Mouse (Mus musculus) midbrain, embryonic 11.5 days (tissue): ENCODE results near the gene Galnt17. TPM values are rescaled to one million over a fixed set of nuclear protein-coding genes. Genes with fewer than 3 reads are reported as not detected.
A peak's percentile ranks its signal among the peaks of the same experiment; 100 is the strongest.

Experiments used
- ATAC-seq: fragments of 200-750 bp; cut with Nextera tagmentation; 2 replicates; pipeline ENCODE4 v1.8.0; 2017; ENCODE audit warnings: moderate TSS enrichment, moderate library complexity; ENCODE audit not compliant: low FRiP score
- DNase-seq: peaks from one replicate; pipeline ENCODE4 v3.0.0; 2015; ENCODE audit warnings: low spot score; ENCODE audit errors: missing footprints
- H3K27ac ChIP-seq: fragments of 300-500 bp; sonication (generic); 2 replicates; pipeline ENCODE4 v1.5.1; 2014; ENCODE audit warnings: low read depth, low read length
- H3K27me3 ChIP-seq: fragments of 300-500 bp; sonication (generic); 2 replicates; pipeline ENCODE4 v1.6.1; 2014; ENCODE audit warnings: mild to moderate bottlenecking, low read length, moderate library complexity, mixed read lengths; ENCODE audit not compliant: control insufficient read depth, insufficient read depth
- H3K36me3 ChIP-seq: fragments of 300-500 bp; sonication (generic); 2 replicates; pipeline ENCODE4 v1.6.1; 2014; ENCODE audit warnings: mild to moderate bottlenecking, low read length, moderate library complexity, mixed read lengths; ENCODE audit not compliant: control insufficient read depth, insufficient read depth
- H3K4me1 ChIP-seq: fragments of 300-500 bp; sonication (generic); 2 replicates; pipeline ENCODE4 v1.6.1; 2014; ENCODE audit warnings: low read length; ENCODE audit not compliant: control insufficient read depth, insufficient read depth
- H3K4me2 ChIP-seq: fragments of 300-500 bp; sonication (generic); 2 replicates; pipeline ENCODE4 v1.6.1; 2014; ENCODE audit warnings: mild to moderate bottlenecking, moderate library complexity
- H3K4me3 ChIP-seq: fragments of 300-500 bp; sonication (generic); 2 replicates; pipeline ENCODE4 v1.5.1; 2014; ENCODE audit warnings: low read depth, low read length
- H3K9ac ChIP-seq: fragments of 300-500 bp; sonication (generic); 2 replicates; pipeline ENCODE4 v1.6.1; 2014; ENCODE audit warnings: low read length
- H3K9me3 ChIP-seq: fragments of 300-500 bp; sonication (generic); 2 replicates; pipeline ENCODE4 v1.6.1; 2016; ENCODE audit warnings: low read length; ENCODE audit not compliant: control insufficient read depth
- WGBS: fragments of 180-500 bp; shearing (Covaris S2); extraction: QIAGEN DNeasy Blood & Tissue Kit; methylation state at CpG from one replicate; pipeline ENCODE4 v1.1.7; 2014; 5-methylcytosine and 5-hydroxymethylcytosine counted together
- polyA plus RNA-seq: library from polyadenylated mRNA; unstranded; fragments of >200 nt; fragmentation: Nextera tagmentation; extraction: Ambion mirVana; gene quantifications from 2 replicates; pipeline ENCODE4 v1.2.1, GENCODE M21; 2014

The Galnt17 gene
- polyA plus RNA-seq, 1 experiment from 2014 or later, result 0.79 TPM

GRCm38 (mm10) chr5:131013816-131014215 is 294.5 kb downstream of the Galnt17 start:
- Histone ChIP-seq H3K4me3 (no peak overlapping the region), H3K27ac (no peak overlapping the region), H3K4me2 (no peak overlapping the region), H3K9me3 (no peaks in the 10 kb centered on the region), H3K27me3 (no peaks in the 10 kb centered on the region), H3K4me1 (no peaks in the 10 kb centered on the region), H3K9ac (no peak overlapping the region), H3K36me3 (no peaks in the 10 kb centered on the region)
- peak; percentile 59 for DNase-seq
- no peak for ATAC-seq
- WGBS, result 89% methylated on average over 7 of the region's 7 CpGs

- DNase-seq, result peak; percentile 79
- Histone ChIP-seq H3K27ac (no peak overlapping the region), H3K9me3 (no peaks in the 10 kb centered on the region), H3K4me1 (no peaks in the 10 kb centered on the region), H3K27me3 (no peaks in the 10 kb centered on the region), H3K36me3 (no peaks in the 10 kb centered on the region), H3K4me2 (no peak overlapping the region), H3K9ac (no peak overlapping the region), H3K4me3 (no peak overlapping the region)
- ATAC-seq, result no peak
- WGBS, result 79% methylated on average over 3 of the region's 3 CpGs
Observed at GRCm38 (mm10) chr5:131013101-131013500, 295.2 kb downstream of the Galnt17 start.

DNA sequence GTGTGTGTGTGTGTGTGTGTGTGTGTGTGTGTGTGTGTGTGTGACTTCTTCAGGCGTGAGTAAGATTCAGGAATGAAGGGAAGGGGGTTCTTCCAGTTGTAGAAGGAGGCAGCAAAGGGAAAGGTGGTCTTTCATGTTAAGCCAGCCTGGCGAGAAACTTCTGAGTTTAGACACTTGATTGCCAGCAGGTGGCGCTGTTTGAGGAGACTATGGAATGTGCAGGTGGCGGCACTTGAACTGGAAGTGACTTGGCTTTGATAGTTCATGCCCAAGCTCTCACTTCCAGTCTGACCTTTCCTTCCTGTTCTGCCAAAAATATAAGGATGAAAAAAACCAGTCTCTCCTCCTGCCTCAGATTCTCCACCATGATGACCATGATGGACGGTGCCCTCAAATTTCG is 298.8 kb downstream of the Galnt17 start:
- DNase-seq (no peak), ATAC-seq (no peak)
- Histone ChIP-seq H3K27me3 (no peaks in the 10 kb centered on the region), H3K9ac (no peak overlapping the region), H3K4me1 (no peaks in the 10 kb centered on the region), H3K4me2 (no peak overlapping the region), H3K36me3 (no peaks in the 10 kb centered on the region), H3K9me3 (no peaks in the 10 kb centered on the region), H3K27ac (no peak overlapping the region), H3K4me3 (no peak overlapping the region)
- WGBS, result 58% methylated on average over 6 of the region's 6 CpGs

GRCm38 (mm10) chr5:131008507-131008906 is 299.8 kb downstream of the Galnt17 start:
- no peak overlapping the region for H3K4me2 ChIP-seq
- no peaks in the 10 kb centered on the region for H3K27me3 ChIP-seq
- no peaks in the 10 kb centered on the region for H3K36me3 ChIP-seq
- no peaks in the 10 kb centered on the region for H3K4me1 ChIP-seq
- H3K9ac ChIP-seq, result no peak overlapping the region
- H3K27ac ChIP-seq, result no peak overlapping the region
- ATAC-seq (no peak), DNase-seq (no peak)
- 92% methylated on average over 5 of the region's 5 CpGs for WGBS
- H3K4me3 ChIP-seq, result no peak overlapping the region
- H3K9me3 ChIP-seq, result no peaks in the 10 kb centered on the region

GRCm38 (mm10) chr5:131007871-131008505 is 300.3 kb downstream of the Galnt17 start:
- DNase-seq (peak; percentile 88), ATAC-seq (no peak)
- 71% methylated on average over 3 of the region's 3 CpGs for WGBS

DNA sequence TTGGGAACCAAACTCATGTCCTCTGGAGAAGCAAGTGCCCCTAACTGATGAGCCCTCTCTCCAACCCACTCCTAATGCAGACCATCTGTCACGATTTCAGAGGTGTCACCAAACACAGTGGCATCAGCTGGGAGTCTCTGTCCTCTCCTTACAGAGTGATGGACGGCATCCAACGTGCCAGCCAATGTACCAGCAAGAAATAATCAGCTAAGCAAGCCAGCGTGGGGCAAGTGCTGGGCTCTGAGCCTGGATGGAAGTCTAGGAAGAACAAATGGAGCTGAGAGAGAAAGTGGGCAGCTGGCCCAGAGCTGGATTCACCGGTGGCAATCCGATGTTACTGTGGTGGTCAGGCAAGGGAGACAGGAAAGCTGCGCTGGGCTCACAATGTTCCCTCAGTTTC is 301.1 kb downstream of the Galnt17 start:
- H3K27ac ChIP-seq, result no peak overlapping the region
- no peaks in the 10 kb centered on the region for H3K27me3 ChIP-seq
- no peak for DNase-seq
- H3K4me2 ChIP-seq, result no peak overlapping the region
- no peaks in the 10 kb centered on the region for H3K36me3 ChIP-seq
- H3K4me1 ChIP-seq, result no peaks in the 10 kb centered on the region
- WGBS, result 88% methylated on average over 7 of the region's 7 CpGs
- H3K4me3 ChIP-seq, result no peak overlapping the region
- no peak for ATAC-seq
- H3K9me3 ChIP-seq, result no peaks in the 10 kb centered on the region
- H3K9ac ChIP-seq, result no peak overlapping the region

More at GRCm38 (mm10) chr5:131007871-131008505, 300.3 kb downstream of the Galnt17 start:
- H3K4me2 ChIP-seq, result no peak overlapping the region
- H3K27me3 ChIP-seq, result no peaks in the 10 kb centered on the region
- no peak overlapping the region for H3K4me3 ChIP-seq
- no peaks in the 10 kb centered on the region for H3K36me3 ChIP-seq
- no peak overlapping the region for H3K9ac ChIP-seq
- H3K4me1 ChIP-seq, result no peaks in the 10 kb centered on the region
- H3K9me3 ChIP-seq, result no peaks in the 10 kb centered on the region
- H3K27ac ChIP-seq, result no peak overlapping the region

DNA sequence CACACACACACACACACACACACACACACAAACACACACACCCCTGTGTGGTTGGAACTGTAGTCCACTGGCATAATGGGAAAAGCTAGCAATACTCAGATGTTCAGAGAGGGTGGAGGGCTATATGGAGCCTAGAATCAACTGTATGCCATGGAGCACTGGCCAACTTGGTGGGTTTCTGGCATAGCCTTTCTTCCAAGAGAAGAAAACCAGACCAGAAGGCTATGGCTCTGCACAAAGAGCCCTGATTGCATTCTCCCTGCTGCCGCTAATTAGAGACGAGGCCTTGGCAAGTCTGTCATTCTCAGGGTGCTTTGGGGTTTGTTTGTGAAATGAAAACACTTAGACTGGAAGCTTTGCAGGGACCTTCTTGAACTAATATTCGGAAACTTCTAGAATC is 301.8 kb downstream of the Galnt17 start:
- DNase-seq, result no peak
- WGBS, result 85% methylated on average over 3 of the region's 3 CpGs

DNA sequence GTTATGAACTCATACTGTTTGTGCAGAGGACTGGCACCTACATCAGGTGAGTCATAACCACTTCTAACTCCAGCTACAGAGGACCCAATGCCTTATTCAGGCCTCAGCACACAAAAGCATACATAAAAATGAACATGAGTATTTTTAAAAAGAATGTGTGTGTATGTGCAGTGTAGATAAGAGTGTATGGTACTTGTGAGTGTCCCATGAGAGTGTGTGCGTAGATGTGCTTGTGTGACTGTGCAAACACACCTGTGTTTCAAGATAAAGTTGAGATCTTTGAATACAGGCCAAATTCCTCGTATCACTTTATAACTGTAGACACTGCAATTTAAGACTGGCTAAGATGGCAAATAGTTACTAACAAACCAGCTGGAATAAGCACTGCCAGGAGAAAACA is 307.7 kb downstream of the Galnt17 start:
- 90% methylated on average over 2 of the region's 2 CpGs for WGBS
- H3K27ac ChIP-seq, result no peak overlapping the region
- no peak for ATAC-seq
- no peaks in the 10 kb centered on the region for H3K4me1 ChIP-seq
- H3K27me3 ChIP-seq, result no peaks in the 10 kb centered on the region
- no peak overlapping the region for H3K4me2 ChIP-seq
- no peaks in the 10 kb centered on the region for H3K36me3 ChIP-seq
- no peak overlapping the region for H3K4me3 ChIP-seq
- no peak overlapping the region for H3K9ac ChIP-seq
- no peak for DNase-seq
- H3K9me3 ChIP-seq, result no peaks in the 10 kb centered on the region

More for the DNA sequence above, 301.8 kb downstream of the Galnt17 start:
- no peaks in the 10 kb centered on the region for H3K36me3 ChIP-seq
- no peak for ATAC-seq
- no peak overlapping the region for H3K4me2 ChIP-seq
- H3K4me1 ChIP-seq, result no peaks in the 10 kb centered on the region
- H3K9me3 ChIP-seq, result no peaks in the 10 kb centered on the region
- no peak overlapping the region for H3K4me3 ChIP-seq
- H3K27me3 ChIP-seq, result no peaks in the 10 kb centered on the region
- no peak overlapping the region for H3K27ac ChIP-seq
- H3K9ac ChIP-seq, result no peak overlapping the region

DNA sequence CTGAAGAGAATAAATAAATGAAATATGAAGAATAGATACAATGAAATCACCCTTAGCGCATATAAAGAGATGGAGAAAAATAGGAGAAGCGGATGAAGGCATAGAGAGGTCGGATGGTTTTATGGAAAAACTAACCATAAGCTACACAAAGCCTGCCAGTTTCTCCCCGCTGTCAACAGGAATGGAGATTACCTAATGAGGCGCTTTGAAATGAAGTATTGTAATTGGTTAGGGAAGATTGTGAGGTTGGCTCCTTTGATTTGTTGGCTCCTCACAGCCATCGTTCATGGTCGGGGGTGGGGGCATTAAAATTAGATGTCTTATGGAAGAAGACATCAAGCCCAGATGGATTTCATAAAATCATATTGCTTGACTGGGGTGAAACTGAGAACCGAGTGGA is 329.0 kb downstream of the Galnt17 start:
- no peak overlapping the region for H3K4me3 ChIP-seq
- H3K4me1 ChIP-seq, result no peaks in the 10 kb centered on the region
- no peak for DNase-seq
- H3K27ac ChIP-seq, result no peak overlapping the region
- 82% methylated on average over 8 of the region's 8 CpGs for WGBS
- no peaks in the 10 kb centered on the region for H3K36me3 ChIP-seq
- H3K4me2 ChIP-seq, result no peak overlapping the region
- no peak overlapping the region for H3K9ac ChIP-seq
- no peak for ATAC-seq
- no peaks in the 10 kb centered on the region for H3K27me3 ChIP-seq
- H3K9me3 ChIP-seq, result peaks cover 5% of the 10 kb centered on the region; the same call in 1 of the 2 replicates
